Mouse (Mus musculus): Measurements from ENCODE around the gene Tspo2. TPM values are rescaled to one million over a fixed set of nuclear protein-coding genes. Genes with fewer than 3 reads are reported as not detected.
"Not testable (repeated sequence)": the region's sequence is repeated elsewhere in the genome, so short reads cannot be mapped to it uniquely, and the experiment has no call there.

Tspo2 gene
- polyA plus RNA-seq (2016; fragmentation: Nextera tagmentation; extraction: Ambion mirVana): 0.26 and 0.96 TPM in 2 replicates

DNA sequence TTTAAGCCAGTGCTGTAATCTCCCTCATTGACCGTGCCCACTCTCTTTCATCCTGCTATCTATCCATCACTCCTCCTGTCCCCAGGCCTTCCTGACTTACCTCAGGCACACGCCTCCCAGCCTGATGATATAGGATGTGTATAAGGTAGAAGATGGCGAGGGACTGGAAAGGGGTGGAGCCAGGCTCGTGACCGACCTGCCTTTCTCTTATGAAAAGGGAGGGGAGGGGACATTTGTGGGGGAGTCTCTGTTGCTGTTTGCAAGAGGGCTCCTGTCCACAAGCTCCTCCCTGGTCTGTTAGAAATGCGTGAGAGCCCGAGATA lies at the start of gene Tspo2:
Tspo2 (minus strand) TSS at position 170 of the 323 bp plus-strand sequence.
- peaks cover 32% of the 10 kb centered on the region for H3K4me1 ChIP-seq (replicated peaks)
- H3K4me3 ChIP-seq: no peak within 1 kb of the TSS
- H3K9me3 ChIP-seq: no peaks in the 10 kb centered on the region
- WGBS: 79% methylated on average over 7 of the region's 7 CpGs
- H3K27ac ChIP-seq: peak within 1 kb of the TSS; percentile 60
- no peak for DNase-seq (ENCODE audit: low spot score)
- no peaks in the 10 kb centered on the region for H3K27me3 ChIP-seq (ENCODE audit: insufficient read depth, poor library complexity, severe bottlenecking)
- H3K36me3 ChIP-seq: no peaks in the 10 kb centered on the region

DNA sequence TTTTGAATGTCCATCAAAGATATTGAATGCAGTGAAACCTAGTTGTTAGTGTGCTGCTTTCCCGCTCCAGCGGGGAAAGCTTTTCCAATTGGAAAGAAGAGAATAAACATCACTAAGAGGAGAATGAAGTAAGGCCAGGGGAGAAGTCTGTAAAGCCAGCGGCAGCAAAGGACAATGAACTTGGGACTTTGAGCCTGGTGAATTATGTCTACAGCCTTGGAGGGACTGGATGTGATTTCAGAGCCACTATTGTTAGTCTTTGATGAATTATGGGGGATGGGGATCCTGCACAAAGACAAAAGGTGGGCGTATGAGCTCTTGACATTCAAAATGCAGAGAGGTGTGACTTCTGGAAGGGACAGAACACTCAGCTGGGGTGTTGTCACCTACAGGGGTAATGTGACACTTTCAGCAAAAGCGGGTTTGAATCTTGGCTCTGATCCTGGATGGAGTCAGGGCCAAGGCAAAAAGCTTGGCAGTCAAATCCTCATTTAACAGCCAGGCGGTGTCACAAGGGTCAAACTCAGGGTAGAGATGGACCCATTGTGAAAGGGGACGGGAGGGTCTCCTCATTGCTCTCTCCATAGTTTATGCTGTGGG lies 49.6 kb upstream of the Tspo2 start:
- Histone ChIP-seq H3K4me1 (replicated peaks) (peaks cover 20% of the 10 kb centered on the region), H3K27ac (no peak overlapping the region), H3K9me3 (no peaks in the 10 kb centered on the region), H3K4me3 (no peak overlapping the region), H3K27me3 (ENCODE audit: insufficient read depth, poor library complexity, severe bottlenecking) (no peaks in the 10 kb centered on the region), H3K36me3 (no peaks in the 10 kb centered on the region)
- WGBS: 80% methylated on average over 7 of the region's 7 CpGs
- no peak for DNase-seq (ENCODE audit: low spot score)

DNA sequence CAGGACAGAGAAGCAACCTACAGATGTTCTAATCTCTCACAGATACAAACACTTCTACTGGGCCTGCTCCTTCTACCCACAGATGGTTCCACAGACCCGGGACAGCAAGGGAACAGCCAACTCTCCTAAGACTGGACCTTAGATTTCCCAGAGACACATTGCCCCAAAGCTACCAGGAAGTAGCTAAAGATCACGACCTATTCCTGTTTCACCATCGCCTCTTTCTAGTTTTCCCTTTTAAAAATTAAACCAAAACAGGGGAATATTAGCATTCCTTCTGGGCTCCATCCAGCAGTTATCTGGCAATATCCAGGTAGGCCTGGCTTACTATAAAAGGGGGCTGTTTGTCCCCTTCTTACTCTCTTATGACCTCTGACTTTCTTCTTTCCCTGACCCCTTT lies 46.7 kb upstream of the Tspo2 start:
- no peak overlapping the region for H3K27ac ChIP-seq
- H3K9me3 ChIP-seq: no peaks in the 10 kb centered on the region
- H3K36me3 ChIP-seq: no peaks in the 10 kb centered on the region
- WGBS: 87% methylated on average over 3 of the region's 3 CpGs
- H3K4me3 ChIP-seq: no peak overlapping the region
- no peak for DNase-seq (ENCODE audit: low spot score)
- H3K4me1 ChIP-seq (replicated peaks): peaks cover 4% of the 10 kb centered on the region; the same call in 1 of the 2 replicates
- no peaks in the 10 kb centered on the region for H3K27me3 ChIP-seq (ENCODE audit: insufficient read depth, poor library complexity, severe bottlenecking)

DNA sequence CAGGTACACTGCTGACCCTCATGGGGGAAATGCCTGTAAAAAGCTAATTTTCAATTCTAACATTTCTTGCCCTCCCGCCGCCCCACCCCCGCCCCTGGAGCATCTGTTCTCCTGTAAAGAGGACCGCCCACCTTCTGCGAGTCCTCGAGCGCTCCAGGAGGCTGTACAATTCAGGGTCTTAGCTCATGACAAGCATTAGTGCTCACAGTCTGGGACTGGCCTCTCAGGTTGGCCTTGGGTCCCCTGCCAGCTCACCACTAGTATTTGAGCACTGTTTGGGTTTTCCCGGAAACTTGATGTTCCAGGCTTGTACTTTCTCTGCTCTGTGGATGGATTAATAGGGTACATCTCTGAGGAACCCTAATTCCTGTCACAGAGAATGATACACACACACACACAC lies 42.7 kb upstream of the Tspo2 start:
- Histone ChIP-seq H3K27ac (no peak overlapping the region), H3K36me3 (no peaks in the 10 kb centered on the region), H3K4me3 (no peak overlapping the region), H3K4me1 (replicated peaks) (peaks cover 4% of the 10 kb centered on the region; the same call in 1 of the 2 replicates), H3K9me3 (no peaks in the 10 kb centered on the region), H3K27me3 (ENCODE audit: insufficient read depth, poor library complexity, severe bottlenecking) (no peaks in the 10 kb centered on the region)
- no peak for DNase-seq (ENCODE audit: low spot score)
- 65% methylated on average over 8 of the region's 8 CpGs for WGBS

DNA sequence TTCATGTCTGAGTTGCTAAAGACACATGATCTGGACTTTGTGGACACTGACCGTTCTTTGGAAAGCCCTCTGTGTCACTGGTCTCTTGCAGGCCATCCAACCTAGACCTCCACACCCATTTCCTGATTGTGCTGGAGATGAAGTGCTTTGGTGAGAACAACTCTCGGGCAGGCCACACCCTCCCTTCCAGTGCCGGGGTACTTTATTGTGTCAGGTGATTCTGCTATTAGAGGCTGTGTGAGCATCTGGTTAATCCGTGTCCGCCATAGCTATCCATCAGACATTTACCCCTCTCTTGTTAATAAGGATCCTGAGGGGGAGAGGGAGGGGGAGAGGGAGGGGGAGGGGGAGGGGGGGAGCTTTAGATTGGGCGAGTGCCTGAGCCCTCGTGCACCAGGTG lies 42.3 kb upstream of the Tspo2 start:
- H3K27ac ChIP-seq: no peak overlapping the region
- WGBS: 70% methylated on average over 7 of the region's 7 CpGs
- no peaks in the 10 kb centered on the region for H3K27me3 ChIP-seq (ENCODE audit: insufficient read depth, poor library complexity, severe bottlenecking)
- no peaks in the 10 kb centered on the region for H3K9me3 ChIP-seq
- no peaks in the 10 kb centered on the region for H3K36me3 ChIP-seq
- peaks cover 4% of the 10 kb centered on the region; the same call in 1 of the 2 replicates for H3K4me1 ChIP-seq (replicated peaks)
- no peak overlapping the region for H3K4me3 ChIP-seq
- no peak for DNase-seq (ENCODE audit: low spot score)

DNA sequence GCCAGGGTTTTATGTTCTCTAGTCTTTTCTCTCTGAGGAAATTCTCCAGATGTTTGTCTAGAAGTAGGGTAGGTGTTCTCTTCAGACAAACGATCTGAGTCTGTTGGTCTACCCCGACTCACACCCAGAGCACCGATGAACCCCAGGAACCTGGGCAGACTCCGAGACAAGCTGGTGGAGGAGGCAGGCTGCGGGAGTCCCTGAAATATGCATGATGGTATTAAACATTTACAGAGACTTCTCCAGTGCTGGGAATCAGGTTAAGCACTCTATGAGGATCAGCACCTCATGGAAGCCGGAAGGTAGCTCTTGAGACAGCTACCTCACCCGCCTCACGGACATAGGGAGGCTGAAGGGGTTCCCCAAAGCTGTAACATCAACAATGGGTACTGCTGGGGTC lies 41.3 kb upstream of the Tspo2 start:
- WGBS: 94% methylated on average over 8 of the region's 8 CpGs

DNA sequence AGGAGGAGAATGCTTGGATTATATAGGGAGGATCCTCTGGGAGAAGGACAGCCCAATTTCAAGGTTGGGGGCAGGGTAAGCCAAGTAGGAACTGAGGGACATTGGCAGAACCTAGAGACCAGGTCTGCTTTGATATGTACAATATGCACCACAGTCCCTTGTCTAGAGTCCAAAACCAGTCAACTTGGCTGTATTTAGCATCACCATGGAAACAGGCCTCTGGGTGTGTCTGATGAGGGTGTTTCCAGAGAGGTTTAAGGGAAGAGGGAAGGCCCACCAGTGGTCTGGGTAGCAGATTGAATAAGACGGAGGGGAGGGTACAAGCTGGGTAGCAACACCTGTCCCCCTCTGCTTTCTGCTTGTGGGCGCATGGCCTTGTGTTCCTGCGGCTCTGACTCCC lies 38.1 kb upstream of the Tspo2 start:
- 88% methylated on average over 3 of the region's 3 CpGs for WGBS
- no peak overlapping the region for H3K27ac ChIP-seq
- H3K9me3 ChIP-seq: no peaks in the 10 kb centered on the region
- H3K4me1 ChIP-seq (replicated peaks): peaks cover 4% of the 10 kb centered on the region; the same call in 1 of the 2 replicates
- DNase-seq (ENCODE audit: low spot score): no peak
- H3K36me3 ChIP-seq: no peaks in the 10 kb centered on the region
- H3K4me3 ChIP-seq: no peak overlapping the region
- no peaks in the 10 kb centered on the region for H3K27me3 ChIP-seq (ENCODE audit: insufficient read depth, poor library complexity, severe bottlenecking)

More for the DNA sequence above, 41.3 kb upstream of the Tspo2 start:
- Histone ChIP-seq H3K36me3 (no peaks in the 10 kb centered on the region), H3K27me3 (ENCODE audit: insufficient read depth, poor library complexity, severe bottlenecking) (no peaks in the 10 kb centered on the region), H3K9me3 (no peaks in the 10 kb centered on the region), H3K27ac (no peak overlapping the region), H3K4me1 (replicated peaks) (peaks cover 4% of the 10 kb centered on the region; the same call in 1 of the 2 replicates), H3K4me3 (no peak overlapping the region)
- DNase-seq (ENCODE audit: low spot score): no peak

DNA sequence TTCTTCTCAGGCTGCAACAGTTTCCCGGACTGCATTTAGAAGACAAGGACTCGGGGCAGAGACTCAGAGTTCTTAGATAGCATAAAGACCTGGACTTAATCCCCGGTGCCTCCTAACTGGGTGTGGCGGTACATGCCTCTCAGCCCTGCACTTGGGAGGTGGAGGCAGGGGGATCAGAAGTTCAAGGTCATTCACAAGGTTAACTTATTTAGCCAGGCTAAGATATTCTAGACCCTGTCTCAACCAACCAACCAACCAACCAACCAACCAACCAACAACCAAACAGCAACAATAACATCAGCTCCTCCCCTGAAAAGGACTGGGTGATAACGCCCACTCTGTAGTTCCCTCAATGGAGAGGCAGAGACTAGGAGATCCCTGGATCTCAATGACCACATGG lies 32.9 kb upstream of the Tspo2 start:
- Histone ChIP-seq H3K9me3 (no peaks in the 10 kb centered on the region), H3K27ac (no peak overlapping the region), H3K4me1 (replicated peaks) (no peaks in the 10 kb centered on the region), H3K27me3 (ENCODE audit: insufficient read depth, poor library complexity, severe bottlenecking) (no peaks in the 10 kb centered on the region), H3K4me3 (no peak overlapping the region), H3K36me3 (no peaks in the 10 kb centered on the region)
- no peak for DNase-seq (ENCODE audit: low spot score)
- WGBS: 91% methylated on average over 5 of the region's 5 CpGs

DNA sequence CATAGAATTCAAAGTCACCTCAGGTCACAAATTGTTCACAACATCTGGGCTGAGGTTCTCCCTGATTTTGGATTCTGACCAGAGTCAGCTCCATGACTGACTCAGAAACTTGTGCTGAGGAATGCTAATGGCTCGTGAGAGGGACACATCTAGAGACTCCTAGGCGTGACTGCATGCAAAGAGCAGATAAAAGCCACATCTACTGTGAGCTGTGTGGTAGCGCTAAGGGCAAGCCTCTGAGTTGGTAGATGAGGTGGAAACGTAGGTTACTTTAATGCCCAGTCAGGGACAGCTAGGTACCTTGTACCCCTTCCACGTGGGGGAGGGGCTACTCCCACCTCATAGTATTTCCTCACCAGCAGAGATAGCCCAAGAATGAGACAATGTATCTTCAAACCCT lies 32.4 kb upstream of the Tspo2 start:
- Histone ChIP-seq H3K27ac (no peak overlapping the region), H3K9me3 (no peaks in the 10 kb centered on the region), H3K27me3 (ENCODE audit: insufficient read depth, poor library complexity, severe bottlenecking) (no peaks in the 10 kb centered on the region), H3K4me1 (replicated peaks) (no peaks in the 10 kb centered on the region), H3K36me3 (no peaks in the 10 kb centered on the region), H3K4me3 (no peak overlapping the region)
- no peak for DNase-seq (ENCODE audit: low spot score)
- 85% methylated on average over 5 of the region's 5 CpGs for WGBS

DNA sequence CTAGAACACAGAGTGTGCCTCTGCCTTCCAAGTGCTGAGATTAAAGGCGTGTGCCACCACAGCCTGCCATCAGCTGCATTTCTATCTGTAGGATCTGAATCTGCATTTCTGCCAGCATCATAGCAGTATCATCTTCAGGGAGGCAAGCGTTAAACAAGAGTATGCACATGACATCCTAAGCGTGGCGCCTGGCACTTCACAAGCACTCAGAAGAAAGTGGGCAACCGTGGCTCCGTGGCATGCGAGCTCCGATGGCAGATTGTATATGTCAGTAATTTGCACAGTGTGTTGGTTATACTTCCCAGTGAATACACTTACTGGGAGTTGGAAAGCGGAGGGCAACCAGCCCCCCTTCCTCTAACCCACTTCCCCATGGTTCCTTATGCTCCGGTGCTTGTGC lies 28.6 kb upstream of the Tspo2 start:
- no peak for DNase-seq (ENCODE audit: low spot score)
- WGBS: 85% methylated on average over 10 of the region's 10 CpGs
- Histone ChIP-seq H3K27ac (no peak overlapping the region), H3K36me3 (no peaks in the 10 kb centered on the region), H3K27me3 (ENCODE audit: insufficient read depth, poor library complexity, severe bottlenecking) (no peaks in the 10 kb centered on the region), H3K4me1 (replicated peaks) (no peaks in the 10 kb centered on the region), H3K4me3 (no peak overlapping the region), H3K9me3 (no peaks in the 10 kb centered on the region)

DNA sequence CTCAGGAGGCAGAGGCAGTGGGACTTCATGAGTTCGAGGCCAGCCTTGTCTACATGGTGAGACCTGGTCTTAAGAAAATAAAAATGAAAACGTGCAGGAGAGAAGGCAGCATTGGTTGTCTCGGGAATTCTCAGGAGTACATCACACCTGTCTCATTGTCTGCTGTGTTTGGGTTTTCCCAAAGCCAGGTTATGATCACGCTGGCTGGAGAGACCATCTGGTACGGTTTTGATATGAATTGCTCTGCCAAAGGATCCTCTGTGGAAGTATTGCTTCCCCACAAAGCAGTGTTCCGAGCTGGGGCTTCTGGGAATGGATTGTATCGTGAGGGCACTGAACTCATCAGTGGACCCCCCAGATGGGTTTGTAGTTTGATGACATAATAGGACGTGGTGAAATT lies 24.1 kb upstream of the Tspo2 start:
- 83% methylated on average over 8 of the region's 8 CpGs for WGBS
- Histone ChIP-seq H3K9me3 (no peaks in the 10 kb centered on the region), H3K4me3 (no peak overlapping the region), H3K36me3 (no peaks in the 10 kb centered on the region), H3K27ac (no peak overlapping the region), H3K4me1 (replicated peaks) (no peaks in the 10 kb centered on the region), H3K27me3 (ENCODE audit: insufficient read depth, poor library complexity, severe bottlenecking) (no peaks in the 10 kb centered on the region)
- no peak for DNase-seq (ENCODE audit: low spot score)

DNA sequence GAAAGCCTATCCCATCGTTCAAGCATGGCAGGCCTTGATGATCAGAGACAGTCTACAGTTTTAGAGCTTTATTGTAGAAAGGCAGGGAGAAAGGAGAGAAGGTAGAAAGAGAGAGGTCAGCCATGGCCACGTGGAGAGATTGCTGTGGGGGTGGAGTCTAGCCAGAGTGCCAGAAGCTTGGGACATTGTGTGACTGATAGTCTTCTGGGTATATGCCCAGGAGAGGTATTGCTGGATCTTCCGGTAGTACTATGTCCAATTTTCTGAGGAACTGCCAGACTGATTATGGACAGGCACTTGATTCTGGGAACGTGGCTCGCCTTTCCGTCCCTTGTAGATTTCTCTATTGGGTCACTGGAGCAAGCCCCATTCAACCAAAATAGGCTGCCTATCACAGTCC lies 23.0 kb upstream of the Tspo2 start:
- not testable (repeated sequence) for DNase-seq (ENCODE audit: low spot score); H3K4me3 ChIP-seq; H3K9me3 ChIP-seq; H3K27ac ChIP-seq; H3K36me3 ChIP-seq; H3K27me3 ChIP-seq (ENCODE audit: insufficient read depth, poor library complexity, severe bottlenecking); H3K4me1 ChIP-seq (replicated peaks)
- 91% methylated on average over 6 of the region's 6 CpGs for WGBS

DNA sequence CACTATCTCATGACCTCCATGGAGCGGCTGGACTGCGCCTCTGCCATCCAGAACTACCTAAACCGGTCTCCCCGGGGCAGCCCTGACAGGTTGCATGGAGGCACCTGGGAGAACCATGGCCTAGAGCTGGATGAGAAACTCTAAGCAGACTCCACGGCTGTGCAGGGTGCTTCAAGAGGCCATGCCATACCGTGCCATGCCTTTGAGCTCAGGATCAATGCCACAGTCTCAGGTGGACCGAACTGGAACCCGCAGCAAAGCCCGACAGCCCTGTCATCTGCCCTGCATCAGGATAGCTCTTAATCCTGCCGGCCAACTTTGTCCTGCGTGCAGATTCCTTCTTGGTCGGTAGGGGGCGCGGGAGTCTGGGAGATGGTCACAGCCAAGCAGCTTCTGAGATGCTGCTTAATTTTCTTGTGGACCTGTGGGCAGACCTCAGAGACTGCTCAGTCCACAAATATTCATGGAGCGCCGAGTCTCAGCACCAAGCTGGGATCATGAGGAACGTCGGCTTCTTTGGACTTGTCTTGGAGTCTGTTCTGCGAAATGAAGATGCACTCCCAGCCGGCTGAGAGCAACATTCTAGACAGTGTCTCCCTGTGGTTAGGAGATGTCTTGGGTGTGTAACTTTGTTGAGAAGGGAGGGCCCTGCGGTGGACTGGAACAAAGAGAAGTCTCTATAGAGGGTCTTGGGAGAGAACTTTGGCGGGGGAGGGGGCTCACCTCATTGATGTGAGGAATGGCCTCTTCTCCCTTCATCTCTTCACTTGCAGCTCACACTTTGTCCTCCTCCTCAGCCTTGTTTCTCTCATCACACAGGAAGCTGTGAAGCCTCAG lies 16.3 kb upstream of the Tspo2 start:
- H3K27ac ChIP-seq: peak overlapping the region; percentile 18; the same call in 1 of the 2 replicates
- DNase-seq (ENCODE audit: low spot score): peak; percentile 89
- no peaks in the 10 kb centered on the region for H3K36me3 ChIP-seq
- H3K9me3 ChIP-seq: no peaks in the 10 kb centered on the region
- WGBS: 13% methylated on average over 22 of the region's 22 CpGs
- H3K27me3 ChIP-seq (ENCODE audit: insufficient read depth, poor library complexity, severe bottlenecking): peaks cover 29% of the 10 kb centered on the region
- peaks cover 13% of the 10 kb centered on the region for H3K4me1 ChIP-seq (replicated peaks)
- H3K4me3 ChIP-seq: peak overlapping the region; percentile 33

Measured in hindbrain, embryonic 10.5 days (tissue).